Mouse (Mus musculus) C2C12 (cell line): ENCODE data around the gene Gli2.

Source experiments
- CEBPB ChIP-seq: IDR thresholded peaks from one replicate; pipeline ENCODE4 v1.6.1; 2011; ENCODE audit warnings: low read depth, mild to moderate bottlenecking, control low read depth, moderate library complexity
- CTCF ChIP-seq: IDR thresholded peaks from one replicate; pipeline ENCODE4 v1.5.1; 2011; ENCODE audit not compliant: control insufficient read depth, insufficient read depth, insufficient read length
- MAX ChIP-seq: IDR thresholded peaks from one replicate; pipeline ENCODE4 v1.6.1; 2011; ENCODE audit warnings: mild to moderate bottlenecking, control low read depth
- MYOG ChIP-seq: IDR thresholded peaks from one replicate; pipeline ENCODE4 v1.6.1; 2011; ENCODE audit not compliant: control insufficient read depth, insufficient read length; ENCODE audit errors: extremely low read depth
- USF1 ChIP-seq: IDR thresholded peaks from one replicate; pipeline ENCODE4 v1.6.1; 2011; ENCODE audit warnings: low read depth, mild to moderate bottlenecking, control low read depth, moderate library complexity

GRCm38 (mm10) chr1:118905319-118905718 is 148.1 kb downstream of the Gli2 start:
- TF ChIP-seq CTCF (no peak), MYOG (no peak), USF1 (no peak), MAX (no peak), CEBPB (no peak)
